Mouse (Mus musculus) forebrain, embryonic 10.5 days (tissue): ENCODE data around the gene Hsf2bp. TPM values are rescaled to one million over a fixed set of nuclear protein-coding genes. Genes with fewer than 3 reads are reported as not detected.
A peak's percentile ranks its signal among the peaks of the same experiment; 100 is the strongest.

Source experiments
- DNase-seq: peaks from one replicate; pipeline ENCODE4 v3.0.0-alpha.2; 2017; ENCODE audit warnings: low spot score; ENCODE audit errors: extremely low spot score
- H3K27ac ChIP-seq: fragments of 300-500 bp; sonication (generic); 2 replicates; pipeline ENCODE4 v1.5.1; 2016; ENCODE audit warnings: mild to moderate bottlenecking
- H3K27me3 ChIP-seq: fragments of 300-500 bp; sonication (generic); 2 replicates; pipeline ENCODE4 v1.6.1; 2016; ENCODE audit warnings: mild to moderate bottlenecking; ENCODE audit not compliant: poor library complexity, severe bottlenecking
- H3K36me3 ChIP-seq: fragments of 300-500 bp; sonication (generic); replicated peaks from 2 replicates; pipeline ENCODE4 v1.6.1; 2016; ENCODE audit warnings: mild to moderate bottlenecking, moderate library complexity
- H3K4me1 ChIP-seq: fragments of 300-500 bp; sonication (generic); 2 replicates; pipeline ENCODE4 v1.6.1; 2016
- H3K4me3 ChIP-seq: fragments of 300-500 bp; sonication (generic); 2 replicates; pipeline ENCODE4 v1.5.1; 2016; ENCODE audit warnings: mild to moderate bottlenecking, moderate library complexity
- H3K9me3 ChIP-seq: fragments of 300-500 bp; sonication (generic); 2 replicates; pipeline ENCODE4 v1.6.1; 2016; ENCODE audit warnings: mild to moderate bottlenecking, moderate library complexity
- WGBS: fragments of 180-500 bp; shearing (Covaris S2); methylation state at CpG from one replicate; pipeline ENCODE4 v1.1.7; 2016; 5-methylcytosine and 5-hydroxymethylcytosine counted together
- polyA plus RNA-seq: library from polyadenylated mRNA; unstranded; fragments of >200 nt; fragmentation: Nextera tagmentation; extraction: Ambion mirVana; gene quantifications from 2 replicates; pipeline ENCODE4 v1.2.1, GENCODE M21; 2016

Hsf2bp gene
- polyA plus RNA-seq, 1 experiment from 2014 or later: 0.52 TPM

DNA sequence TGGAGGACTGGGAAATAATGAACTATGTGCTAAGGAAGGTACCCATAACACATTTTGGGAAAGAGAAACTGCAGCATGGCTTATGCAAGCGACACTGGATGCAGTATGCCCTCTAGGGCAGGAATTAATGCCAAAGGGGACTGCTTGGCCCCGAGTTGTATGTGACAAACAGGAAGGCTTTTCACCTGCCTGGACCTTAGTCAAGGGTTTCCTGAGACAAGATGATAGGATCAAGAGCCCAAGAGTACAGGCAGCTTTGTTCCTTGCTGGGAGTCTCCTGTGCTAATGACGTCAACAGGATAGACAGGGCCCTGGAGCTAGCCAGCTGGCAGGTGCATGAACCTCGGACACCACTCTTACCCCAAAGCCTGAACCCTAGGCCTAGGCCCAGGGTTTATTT lies 95.5 kb downstream of the Hsf2bp start:
- no peak overlapping the region for H3K27ac ChIP-seq
- H3K4me3 ChIP-seq: no peak overlapping the region
- WGBS: 83% methylated on average over 4 of the region's 4 CpGs
- no peaks in the 10 kb centered on the region for H3K27me3 ChIP-seq
- H3K9me3 ChIP-seq: no peaks in the 10 kb centered on the region
- peaks cover 23% of the 10 kb centered on the region for H3K4me1 ChIP-seq
- no peaks in the 10 kb centered on the region for H3K36me3 ChIP-seq
- no peak for DNase-seq

DNA sequence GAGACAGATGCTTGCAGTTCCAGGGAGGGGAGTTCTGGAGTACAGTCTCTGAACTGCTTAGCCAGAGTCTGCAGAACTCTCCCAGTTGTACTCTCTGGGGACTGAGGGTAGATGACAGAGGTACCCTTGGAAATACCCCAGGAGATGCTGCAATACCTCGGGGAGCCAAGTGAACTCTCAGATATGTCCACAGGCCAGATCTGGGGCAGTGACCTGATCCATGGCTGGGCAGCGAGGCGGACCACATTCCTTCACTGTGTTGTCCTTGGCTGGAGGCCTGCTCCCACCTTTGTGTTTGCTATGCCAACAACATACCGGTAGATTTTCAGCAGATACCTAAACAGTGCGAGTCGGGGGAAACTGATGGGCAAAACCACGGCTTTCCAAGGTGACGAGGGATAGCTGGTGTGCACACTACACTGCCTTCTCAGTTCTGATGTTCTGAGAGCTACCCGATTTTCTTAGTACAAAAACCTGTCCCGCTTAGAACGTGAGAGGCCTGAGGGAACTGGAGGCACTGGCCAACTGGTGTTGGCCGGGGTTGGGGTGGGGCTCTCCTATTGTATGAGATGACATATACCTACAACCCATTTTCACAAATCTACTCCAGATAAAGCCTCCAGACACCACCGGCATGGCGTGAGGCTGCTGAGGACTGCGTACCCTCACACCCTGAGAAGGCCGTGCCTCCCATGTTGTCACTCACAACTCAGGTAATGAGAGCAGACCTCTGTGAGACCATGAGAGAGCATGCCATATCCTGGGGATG lies 96.7 kb downstream of the Hsf2bp start:
- Histone ChIP-seq H3K4me1 (peaks cover 31% of the 10 kb centered on the region), H3K9me3 (no peaks in the 10 kb centered on the region), H3K27ac (no peak overlapping the region), H3K27me3 (no peaks in the 10 kb centered on the region), H3K36me3 (no peaks in the 10 kb centered on the region), H3K4me3 (no peak overlapping the region)
- DNase-seq: no peak
- 92% methylated on average over 16 of the region's 16 CpGs for WGBS

DNA sequence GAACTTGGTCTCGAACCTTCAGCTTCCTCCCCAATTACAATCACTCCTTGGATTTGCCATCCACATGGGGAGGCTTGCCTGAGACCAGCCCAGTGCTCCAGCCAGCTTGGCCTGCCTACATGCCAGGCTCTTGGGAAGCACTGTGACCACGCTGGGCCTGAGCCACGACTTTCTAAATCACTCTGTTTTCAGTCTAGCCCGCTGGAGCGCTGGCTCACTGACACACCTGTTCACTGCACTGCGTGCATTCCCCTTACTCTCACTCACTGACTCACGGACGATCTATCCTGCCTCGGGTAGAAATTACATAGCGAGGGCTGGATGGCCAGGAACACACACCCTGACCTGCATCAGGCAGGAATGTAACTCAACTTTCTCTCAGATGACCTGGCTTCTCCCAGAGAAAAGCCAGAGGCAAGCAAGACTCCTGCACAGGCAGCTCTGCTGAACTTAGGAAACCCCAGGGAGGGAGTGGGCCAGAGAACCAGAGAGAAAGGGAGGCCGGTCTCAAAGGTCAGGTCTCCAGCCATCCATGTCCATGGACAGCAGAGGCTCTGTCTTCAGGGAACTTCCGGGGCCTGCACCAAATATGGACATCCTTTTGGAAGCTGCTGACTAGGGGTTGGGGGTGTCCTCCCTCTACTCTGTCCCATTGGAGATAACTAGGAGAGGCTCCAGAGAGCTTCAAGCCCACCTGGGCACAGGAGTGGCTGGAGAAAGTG lies 97.4 kb downstream of the Hsf2bp start:
- no peaks in the 10 kb centered on the region for H3K27me3 ChIP-seq
- no peak for DNase-seq
- no peaks in the 10 kb centered on the region for H3K9me3 ChIP-seq
- peaks cover 35% of the 10 kb centered on the region for H3K4me1 ChIP-seq
- H3K36me3 ChIP-seq: no peaks in the 10 kb centered on the region
- no peak overlapping the region for H3K4me3 ChIP-seq
- 86% methylated on average over 12 of the region's 12 CpGs for WGBS
- no peak overlapping the region for H3K27ac ChIP-seq

DNA sequence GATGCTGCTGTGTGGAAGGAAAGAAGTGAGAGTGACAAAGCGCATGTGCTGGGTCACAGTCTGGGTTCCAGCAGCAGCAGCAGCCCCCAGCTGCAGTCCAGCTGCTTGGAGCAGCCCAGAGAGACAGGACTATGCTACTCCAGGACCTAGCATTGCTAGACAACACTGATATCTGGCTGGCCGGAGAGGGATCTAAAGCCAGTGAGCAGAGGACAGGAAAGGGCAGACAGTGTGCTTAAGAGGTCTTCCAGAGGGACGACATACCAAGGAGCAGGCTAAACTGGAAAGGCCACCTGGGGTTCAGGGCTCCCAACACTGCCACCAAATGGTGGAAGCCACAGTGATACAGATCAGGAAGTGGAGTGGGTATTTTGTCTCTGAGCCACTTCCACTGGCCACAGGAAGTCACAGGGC lies 99.0 kb downstream of the Hsf2bp start:
- H3K9me3 ChIP-seq: no peaks in the 10 kb centered on the region
- no peaks in the 10 kb centered on the region for H3K27me3 ChIP-seq
- no peak for DNase-seq
- peaks cover 40% of the 10 kb centered on the region for H3K4me1 ChIP-seq
- H3K36me3 ChIP-seq: no peaks in the 10 kb centered on the region
- no peak overlapping the region for H3K4me3 ChIP-seq
- 48% methylated on average over 3 of the region's 3 CpGs for WGBS
- peak overlapping the region; percentile 31 for H3K27ac ChIP-seq

DNA sequence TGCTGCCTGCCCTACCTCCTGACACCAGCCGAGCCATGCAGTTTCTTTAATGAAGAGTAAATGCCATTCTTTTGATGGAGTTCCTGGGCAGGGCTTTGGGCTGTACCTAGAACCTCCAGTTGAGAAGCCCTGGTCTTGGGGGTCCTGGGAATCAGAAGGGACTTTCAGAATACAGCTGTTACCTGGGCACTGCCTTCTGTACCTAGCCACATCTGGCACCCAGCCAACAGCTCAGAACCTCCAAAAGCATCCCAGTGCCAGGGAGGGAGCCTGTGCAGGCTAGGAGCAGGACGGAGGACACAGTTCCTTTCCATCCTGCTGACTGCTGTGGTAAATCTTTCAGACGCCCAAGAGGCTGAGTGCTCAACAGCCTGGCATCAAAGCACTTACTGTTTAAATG lies 100.3 kb downstream of the Hsf2bp start:
- H3K27ac ChIP-seq: 0 out of 2 replicates have a peak overlapping the region, but pooled peaks have one; percentile 44
- H3K4me1 ChIP-seq: peaks cover 47% of the 10 kb centered on the region
- H3K27me3 ChIP-seq: no peaks in the 10 kb centered on the region
- H3K4me3 ChIP-seq: no peak overlapping the region
- DNase-seq: no peak
- H3K36me3 ChIP-seq: no peaks in the 10 kb centered on the region
- no peaks in the 10 kb centered on the region for H3K9me3 ChIP-seq
- 71% methylated on average over 3 of the region's 3 CpGs for WGBS

DNA sequence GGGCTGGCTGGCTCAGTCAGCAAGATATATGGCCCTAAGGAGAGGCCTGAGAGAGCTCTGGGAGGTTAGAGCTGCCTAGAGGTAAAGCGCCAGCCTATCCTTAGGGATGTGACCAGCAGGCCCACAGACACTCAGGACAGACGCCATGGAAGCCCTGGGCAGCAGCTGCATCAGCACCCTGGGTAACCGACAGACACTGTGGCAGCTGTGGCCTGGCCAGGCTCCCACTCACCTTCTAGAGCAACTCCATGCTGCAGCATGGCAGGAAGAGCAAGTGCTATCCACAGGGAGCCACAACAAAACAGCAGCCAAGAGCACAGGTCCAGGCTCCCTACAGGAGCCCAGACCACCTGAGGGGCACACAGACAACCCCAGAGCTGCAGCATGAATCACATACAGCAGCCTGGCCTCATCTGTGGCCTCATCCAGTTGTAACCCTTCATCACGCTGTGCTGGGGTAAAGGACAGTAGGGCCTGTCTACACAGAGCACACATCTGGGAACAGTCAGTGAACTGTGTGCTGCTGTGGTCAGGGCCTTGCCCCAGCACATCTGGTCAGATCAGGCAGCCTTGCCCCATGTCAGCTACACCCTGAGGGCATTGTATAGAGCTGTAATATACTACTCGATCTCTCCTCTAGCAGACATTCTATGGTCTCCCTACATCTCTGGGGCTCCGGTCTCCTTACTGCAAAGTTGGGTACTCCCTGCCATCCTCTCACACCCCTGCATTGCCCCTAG lies 100.9 kb downstream of the Hsf2bp start:
- Histone ChIP-seq H3K27ac (peak overlapping the region; percentile 44; the same call in 1 of the 2 replicates), H3K27me3 (no peaks in the 10 kb centered on the region), H3K36me3 (no peaks in the 10 kb centered on the region), H3K9me3 (no peaks in the 10 kb centered on the region), H3K4me1 (peaks cover 53% of the 10 kb centered on the region), H3K4me3 (no peak overlapping the region)
- WGBS: 75% methylated on average over 6 of the region's 6 CpGs
- no peak for DNase-seq

DNA sequence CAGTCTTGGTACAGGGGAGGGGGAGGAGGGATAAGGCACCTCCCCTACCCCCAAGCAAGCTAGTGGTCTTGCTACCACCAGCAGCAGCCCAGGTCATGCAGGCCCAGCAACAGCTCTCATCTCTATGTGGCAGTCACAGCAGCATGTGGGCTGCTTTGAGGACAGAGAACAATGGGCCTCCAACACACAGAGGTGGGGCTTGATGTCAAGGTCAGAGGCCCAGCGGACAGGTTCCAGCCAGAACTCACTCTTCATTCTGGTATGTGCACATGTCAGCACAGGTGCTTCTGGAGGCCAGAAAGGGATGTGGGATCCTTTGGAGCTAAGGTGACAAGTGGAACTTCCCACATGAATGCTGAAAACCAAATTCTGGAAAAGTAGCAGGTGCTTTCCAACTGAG lies 102.2 kb downstream of the Hsf2bp start:
- no peak overlapping the region for H3K4me3 ChIP-seq
- DNase-seq: no peak
- no peaks in the 10 kb centered on the region for H3K36me3 ChIP-seq
- no peaks in the 10 kb centered on the region for H3K27me3 ChIP-seq
- H3K4me1 ChIP-seq: peaks cover 61% of the 10 kb centered on the region
- WGBS: 76% methylated on average over 1 of the region's 1 CpGs
- H3K9me3 ChIP-seq: no peaks in the 10 kb centered on the region
- H3K27ac ChIP-seq: no peak overlapping the region

DNA sequence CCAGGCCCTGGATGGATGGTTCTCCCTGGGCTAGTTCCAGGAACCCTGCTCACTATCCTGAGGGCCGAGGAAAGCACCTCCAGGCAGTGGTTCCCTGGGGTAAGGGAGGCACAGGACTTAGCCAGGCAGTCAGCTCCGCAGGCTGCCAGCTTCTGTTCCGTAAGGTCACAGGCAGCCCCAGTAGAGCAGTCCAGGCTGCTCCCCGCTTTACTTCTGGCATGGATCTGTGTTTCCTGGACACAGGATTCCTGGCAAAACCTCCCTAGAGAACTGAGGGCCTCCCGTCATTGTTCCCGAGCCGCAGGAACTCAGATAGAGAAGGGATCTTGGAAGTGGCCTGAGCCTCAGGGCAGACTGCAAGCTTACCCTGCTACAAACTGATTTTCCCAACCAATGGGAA lies 104.7 kb downstream of the Hsf2bp start:
- WGBS: 44% methylated on average over 7 of the region's 7 CpGs
- H3K36me3 ChIP-seq: no peaks in the 10 kb centered on the region
- H3K4me3 ChIP-seq: no peak overlapping the region
- peaks cover 47% of the 10 kb centered on the region for H3K4me1 ChIP-seq
- H3K27ac ChIP-seq: peak overlapping the region; percentile 79
- DNase-seq: no peak
- H3K27me3 ChIP-seq: no peaks in the 10 kb centered on the region
- H3K9me3 ChIP-seq: no peaks in the 10 kb centered on the region

DNA sequence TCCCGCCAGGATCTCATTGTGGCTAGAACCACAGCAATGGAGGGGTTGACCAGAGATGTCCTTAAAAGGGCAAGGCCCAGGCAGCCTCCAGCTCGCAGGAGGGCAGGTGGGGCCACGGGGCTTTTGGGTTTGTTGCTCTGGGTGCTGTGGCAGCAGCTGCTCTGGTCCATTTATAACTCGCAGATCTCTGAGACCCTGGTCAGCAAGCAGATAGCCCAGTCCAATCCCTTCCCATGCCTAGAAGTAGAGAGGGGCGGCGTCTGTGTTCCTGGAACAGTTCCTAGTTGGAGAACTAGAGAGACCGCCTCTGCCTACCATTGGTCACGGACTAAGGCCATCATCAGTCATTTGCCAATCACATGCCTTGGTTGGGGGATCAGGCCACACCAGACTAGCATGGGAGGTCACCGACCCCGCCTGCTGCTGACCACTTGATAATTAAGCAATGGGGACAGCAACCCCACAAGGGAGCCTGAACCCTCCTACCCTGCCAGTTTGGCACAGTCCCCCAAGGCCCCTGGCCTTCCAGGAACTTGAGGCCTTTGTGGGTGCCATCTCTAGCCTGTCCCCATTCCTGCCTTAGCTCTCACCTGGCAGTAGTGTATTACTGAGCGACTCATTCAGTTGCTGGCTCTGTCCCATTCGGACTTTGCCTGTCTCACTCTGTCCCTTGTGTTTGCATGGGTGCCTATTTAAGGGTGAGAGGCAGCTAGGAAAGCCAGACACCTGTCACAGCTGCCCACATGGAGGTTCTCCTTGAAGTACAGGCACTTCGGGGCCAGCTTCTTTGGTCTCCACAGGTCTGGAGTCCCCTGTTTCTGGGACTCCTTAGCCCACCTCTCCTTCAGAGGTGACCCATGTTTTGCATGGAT lies 106.1 kb downstream of the Hsf2bp start:
- Histone ChIP-seq H3K4me1 (peaks cover 40% of the 10 kb centered on the region), H3K36me3 (no peaks in the 10 kb centered on the region), H3K27me3 (no peaks in the 10 kb centered on the region), H3K9me3 (no peaks in the 10 kb centered on the region), H3K27ac (peak overlapping the region; percentile 79), H3K4me3 (no peak overlapping the region)
- DNase-seq: peak; percentile 44
- WGBS: 56% methylated on average over 13 of the region's 13 CpGs

DNA sequence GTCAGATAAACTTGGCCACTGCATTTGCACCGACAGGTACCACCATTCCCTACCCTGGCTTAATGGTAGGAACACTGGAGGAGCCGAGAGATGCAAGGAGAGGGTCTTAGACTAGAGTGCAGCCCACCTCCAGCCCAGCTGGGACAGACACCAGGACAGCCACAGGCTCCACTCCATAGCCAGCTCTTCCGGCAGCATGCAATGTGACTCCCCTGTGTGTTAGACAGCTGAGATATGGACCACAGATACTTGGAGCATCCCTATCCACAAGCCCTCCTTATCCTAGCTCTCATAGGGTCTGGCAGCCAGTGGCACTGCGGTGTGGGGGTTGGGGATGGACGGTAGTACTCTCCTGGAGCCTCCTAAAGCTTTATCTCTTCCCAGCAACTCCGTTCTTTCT lies 107.1 kb downstream of the Hsf2bp start:
- H3K4me1 ChIP-seq: peaks cover 39% of the 10 kb centered on the region
- 0 out of 2 replicates have a peak overlapping the region, but pooled peaks have one; percentile 79 for H3K27ac ChIP-seq
- no peaks in the 10 kb centered on the region for H3K36me3 ChIP-seq
- no peaks in the 10 kb centered on the region for H3K9me3 ChIP-seq
- no peaks in the 10 kb centered on the region for H3K27me3 ChIP-seq
- 90% methylated on average over 6 of the region's 6 CpGs for WGBS
- DNase-seq: no peak
- H3K4me3 ChIP-seq: no peak overlapping the region

DNA sequence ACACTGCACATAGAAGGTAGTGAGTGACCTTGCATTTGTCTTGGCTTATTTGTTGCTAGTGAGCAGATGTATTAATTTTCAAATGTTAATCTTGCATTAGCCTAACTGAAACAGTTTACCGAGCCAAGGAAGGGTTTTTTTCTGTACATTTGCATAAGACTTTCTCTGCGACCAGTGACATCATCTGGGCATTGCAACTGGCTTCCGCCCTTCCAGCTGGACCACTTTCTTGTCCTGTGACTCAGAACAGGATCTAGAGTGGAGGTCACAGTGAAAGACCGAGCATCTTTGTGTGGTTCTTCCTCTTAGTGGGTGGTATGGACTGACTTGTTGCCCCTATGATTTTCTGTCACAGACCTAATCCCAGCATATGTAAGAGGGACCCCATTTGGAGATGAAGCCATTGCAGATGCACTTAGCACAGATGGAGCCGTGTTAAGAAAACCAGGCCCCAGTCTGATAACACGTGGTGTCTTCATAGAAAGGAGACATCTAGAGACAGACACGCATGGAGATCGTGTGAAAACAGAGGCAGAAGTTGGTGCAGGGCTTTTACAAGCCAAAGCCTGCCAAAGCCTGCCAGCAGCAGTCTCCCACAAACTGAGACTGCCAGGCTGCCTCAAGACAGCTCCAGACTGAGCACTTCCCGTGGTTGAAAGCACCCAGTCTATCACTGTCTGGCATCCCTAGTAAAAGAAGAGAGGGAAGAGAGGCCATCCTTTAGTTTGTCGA lies 108.1 kb downstream of the Hsf2bp start:
- H3K4me3 ChIP-seq: no peak overlapping the region
- H3K27ac ChIP-seq: no peak overlapping the region
- no peaks in the 10 kb centered on the region for H3K36me3 ChIP-seq
- WGBS: 91% methylated on average over 10 of the region's 10 CpGs
- no peaks in the 10 kb centered on the region for H3K9me3 ChIP-seq
- no peaks in the 10 kb centered on the region for H3K27me3 ChIP-seq
- no peak for DNase-seq
- peaks cover 34% of the 10 kb centered on the region for H3K4me1 ChIP-seq

DNA sequence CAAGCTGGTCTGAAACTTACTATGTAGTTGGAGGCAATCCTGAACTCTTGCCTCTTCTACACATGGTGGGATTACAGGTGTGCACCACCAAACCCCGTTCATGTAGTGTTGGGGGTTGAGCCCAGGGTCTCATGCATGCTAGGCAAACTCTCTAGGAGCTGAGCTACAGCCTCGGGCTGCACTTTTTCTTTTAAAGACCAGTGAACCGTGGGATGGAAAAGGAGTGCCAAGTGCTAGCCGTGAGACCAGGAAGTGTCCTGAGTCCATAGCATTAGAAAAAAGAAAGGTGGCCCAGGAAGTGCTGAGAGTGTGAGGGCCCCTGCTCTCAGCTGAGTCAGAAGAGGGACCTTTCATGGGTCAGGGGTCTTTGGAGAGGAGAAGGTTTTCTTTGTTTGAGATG lies 111.9 kb downstream of the Hsf2bp start:
- Histone ChIP-seq H3K4me3 (no peak overlapping the region), H3K36me3 (no peaks in the 10 kb centered on the region), H3K27ac (no peak overlapping the region), H3K27me3 (no peaks in the 10 kb centered on the region), H3K4me1 (peaks cover 16% of the 10 kb centered on the region), H3K9me3 (no peaks in the 10 kb centered on the region)
- DNase-seq: no peak
- WGBS: 52% methylated on average over 4 of the region's 4 CpGs
